Mouse (Mus musculus): ENCODE data around the gene Dlgap4.

Gene Dlgap4

DNA sequence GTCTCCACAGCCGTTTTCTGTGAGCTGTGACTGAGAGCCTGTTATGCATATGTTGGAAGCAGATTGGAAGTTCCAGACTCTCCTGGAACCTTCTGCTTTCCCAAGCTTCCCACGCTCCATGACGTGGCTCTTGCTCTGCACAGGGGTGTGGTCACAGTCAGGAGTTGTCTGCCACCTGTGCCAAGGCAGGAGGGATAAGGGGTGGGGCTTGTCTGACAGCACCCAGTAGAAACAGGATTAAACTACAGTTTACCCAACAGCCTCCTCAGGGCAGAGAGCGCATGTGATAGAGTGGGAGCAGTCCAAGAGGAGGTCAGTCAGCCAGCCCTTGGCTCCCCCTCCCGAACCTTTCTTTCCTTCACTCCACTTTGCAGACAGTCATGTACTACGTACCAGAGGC lies 118.6 kb downstream of the Dlgap4 start:
- DNase-seq (ENCODE audit: extremely low read depth, low read depth, low spot score), result peak; percentile 83

DNA sequence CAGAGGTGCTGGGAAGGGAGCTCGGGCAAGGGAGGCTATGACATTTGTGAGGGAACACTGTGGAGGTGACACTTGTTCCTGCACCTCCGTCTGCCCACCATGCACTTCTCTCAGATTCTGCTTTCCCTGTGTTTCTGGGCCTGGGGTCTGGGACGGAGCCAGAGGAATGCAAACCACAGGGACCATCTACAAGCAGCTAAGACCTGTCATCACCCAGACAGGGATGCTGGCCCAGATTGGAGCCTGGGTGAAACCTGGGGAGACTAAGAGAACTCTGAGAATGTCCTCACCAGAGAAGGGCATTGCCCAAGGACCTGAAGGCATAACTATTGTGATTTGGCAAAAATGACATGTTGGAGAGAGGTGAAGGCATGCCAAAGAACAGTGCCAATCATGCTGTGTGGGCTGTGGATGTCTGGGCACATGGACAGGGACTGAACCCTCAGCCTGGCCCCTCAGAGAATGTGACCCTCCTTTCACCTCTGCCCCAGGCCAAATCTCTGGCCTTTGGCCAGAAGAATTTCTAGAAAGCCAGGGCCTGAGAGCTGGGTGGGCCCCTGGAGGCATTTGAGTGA lies 122.3 kb downstream of the Dlgap4 start:
- no peak for DNase-seq (ENCODE audit: extremely low read depth, low read depth, low spot score)

DNA sequence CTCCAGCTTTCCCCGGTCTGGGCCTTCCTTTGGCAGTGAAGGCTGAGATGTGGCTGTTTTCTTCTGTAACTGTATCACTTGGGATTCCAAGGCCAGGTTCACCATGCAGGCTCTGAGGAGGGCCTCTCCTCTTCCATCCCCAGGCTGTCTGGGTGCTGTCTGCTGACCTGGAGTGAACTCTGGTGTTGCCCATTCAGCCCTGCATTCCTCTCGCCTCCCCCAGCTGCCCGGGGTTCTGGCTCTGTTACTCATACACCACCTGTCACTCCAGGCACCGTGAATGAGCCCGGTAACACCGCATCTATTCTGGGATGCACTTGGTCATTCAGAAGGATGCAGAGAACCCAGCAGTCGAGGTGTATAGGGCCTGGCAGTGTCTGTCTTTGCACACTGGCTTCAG lies 123.3 kb downstream of the Dlgap4 start:
- DNase-seq (ENCODE audit: extremely low read depth, low read depth, low spot score), result no peak

DNA sequence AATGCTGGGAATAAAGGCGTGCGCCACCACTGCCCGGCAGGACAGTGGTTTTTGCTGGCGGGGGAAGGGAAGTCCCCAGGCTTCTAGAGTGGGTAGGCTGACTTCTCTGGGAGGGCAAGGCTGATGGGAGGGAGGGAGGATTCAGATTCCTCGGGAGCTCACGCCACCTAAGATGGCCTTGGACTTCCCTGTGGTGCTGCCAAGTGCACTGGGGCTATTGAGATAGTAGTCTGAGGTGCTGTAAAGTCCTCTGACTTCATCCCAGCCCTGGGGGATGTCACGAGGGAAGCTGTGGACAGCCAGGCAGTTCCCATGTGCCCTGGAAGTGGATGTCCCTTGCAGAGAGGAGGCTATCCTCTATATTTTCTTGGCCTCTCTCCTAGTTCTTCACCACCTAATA lies 124.5 kb downstream of the Dlgap4 start:
- DNase-seq (ENCODE audit: extremely low read depth, low read depth, low spot score), result no peak

DNA sequence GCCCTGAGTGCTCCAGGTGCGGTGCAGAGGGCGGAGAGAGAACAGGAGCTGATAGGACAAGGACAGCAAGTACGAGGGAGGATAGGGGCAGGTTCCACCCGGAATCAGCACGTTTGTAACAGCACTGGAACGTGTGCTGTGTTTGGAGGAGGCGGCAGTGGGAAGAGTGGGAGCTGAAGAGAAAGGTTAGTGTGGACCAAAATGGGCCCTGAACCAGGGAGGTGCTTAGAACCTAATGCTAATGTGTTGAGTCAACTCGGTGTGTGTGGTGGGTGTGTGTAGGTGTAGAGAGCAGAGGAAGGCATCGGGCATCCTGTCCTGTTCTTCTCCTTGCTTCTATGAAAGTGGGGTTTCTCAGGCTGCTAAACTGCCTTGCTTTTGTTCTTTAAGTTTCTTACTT lies 127.8 kb downstream of the Dlgap4 start:
- no peak for DNase-seq (ENCODE audit: extremely low read depth, low read depth, low spot score)

DNA sequence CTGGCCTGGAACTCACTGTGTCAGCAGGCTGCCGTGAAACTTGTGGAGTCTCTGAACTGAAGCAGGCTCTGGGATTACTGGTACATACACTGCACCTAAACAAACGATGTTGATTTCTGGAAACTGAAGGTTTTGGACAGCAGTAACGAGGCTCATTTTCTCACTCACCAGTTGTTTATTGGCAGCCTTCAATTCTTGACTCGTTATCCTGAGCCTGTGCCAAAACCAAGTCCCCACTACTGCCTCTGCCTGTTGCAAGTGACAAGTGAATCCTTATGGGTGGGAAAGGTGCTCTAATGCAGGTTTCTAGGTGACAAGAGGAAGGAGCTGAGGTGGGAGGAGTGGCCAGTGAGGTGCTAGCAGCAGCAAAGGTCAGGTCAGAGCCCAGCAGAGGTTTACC lies 128.5 kb downstream of the Dlgap4 start:
- DNase-seq (ENCODE audit: extremely low read depth, low read depth, low spot score), result no peak

DNA sequence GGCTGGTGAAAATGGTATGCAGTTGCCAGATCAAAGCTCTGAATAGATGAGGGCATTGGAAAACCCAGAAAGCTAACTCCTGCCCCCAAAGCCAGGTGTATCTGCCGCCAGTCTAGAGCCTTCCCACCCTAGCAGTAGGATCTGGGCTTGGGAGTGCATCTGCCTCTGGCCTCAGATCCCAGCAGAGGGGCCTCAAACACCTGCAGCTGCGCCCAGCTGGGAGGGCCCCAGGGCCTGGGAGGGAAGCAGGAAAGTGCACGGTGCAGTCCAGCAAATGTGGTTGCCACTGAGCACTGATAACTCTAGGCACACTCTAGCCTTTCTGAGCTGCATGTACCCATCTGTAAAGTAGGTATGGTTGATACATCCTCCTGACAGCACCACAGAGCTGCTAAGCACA lies 129.7 kb downstream of the Dlgap4 start:
- DNase-seq (ENCODE audit: extremely low read depth, low read depth, low spot score), result no peak

DNA sequence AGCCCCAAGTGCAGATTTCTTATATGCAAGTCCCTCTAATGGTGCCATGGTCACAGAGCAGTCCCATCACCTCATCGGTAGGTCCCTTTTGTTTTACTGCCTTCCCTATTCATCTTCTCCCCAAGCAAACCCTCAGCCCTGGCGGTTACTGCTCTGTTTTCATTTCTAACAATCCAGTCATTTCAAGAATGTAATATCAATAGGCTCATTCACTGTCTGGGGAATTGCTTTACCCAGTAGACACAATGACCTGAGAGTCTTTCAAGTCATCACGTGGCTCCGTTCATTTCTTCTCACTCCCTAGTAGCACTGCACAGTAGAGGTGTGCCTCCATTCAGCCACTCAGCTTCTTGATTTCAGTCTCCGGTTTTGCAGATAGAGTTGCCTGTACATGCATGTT lies 130.9 kb downstream of the Dlgap4 start:
- no peak for DNase-seq (ENCODE audit: extremely low read depth, low read depth, low spot score)

DNA sequence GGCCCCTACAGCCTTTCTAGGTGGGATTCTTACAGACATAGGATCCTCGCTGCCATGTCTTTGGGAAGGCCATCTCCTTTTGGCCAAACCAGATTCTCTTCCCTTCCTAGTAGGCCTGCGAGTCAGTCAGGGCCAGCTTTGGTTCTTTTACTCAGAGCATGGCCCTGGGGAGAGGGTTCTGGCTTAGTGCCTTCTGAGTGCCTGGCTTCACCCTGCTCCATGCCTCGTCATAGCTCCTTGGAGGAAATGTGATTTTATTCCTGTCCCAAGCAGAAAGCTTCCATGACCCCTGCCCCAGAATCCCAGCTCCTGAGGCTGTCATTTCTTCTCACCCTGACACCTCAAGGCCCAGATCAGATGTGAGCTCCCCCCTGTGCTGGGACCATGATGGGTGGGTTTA lies 133.8 kb downstream of the Dlgap4 start:
- no peak for DNase-seq (ENCODE audit: extremely low read depth, low read depth, low spot score)

DNA sequence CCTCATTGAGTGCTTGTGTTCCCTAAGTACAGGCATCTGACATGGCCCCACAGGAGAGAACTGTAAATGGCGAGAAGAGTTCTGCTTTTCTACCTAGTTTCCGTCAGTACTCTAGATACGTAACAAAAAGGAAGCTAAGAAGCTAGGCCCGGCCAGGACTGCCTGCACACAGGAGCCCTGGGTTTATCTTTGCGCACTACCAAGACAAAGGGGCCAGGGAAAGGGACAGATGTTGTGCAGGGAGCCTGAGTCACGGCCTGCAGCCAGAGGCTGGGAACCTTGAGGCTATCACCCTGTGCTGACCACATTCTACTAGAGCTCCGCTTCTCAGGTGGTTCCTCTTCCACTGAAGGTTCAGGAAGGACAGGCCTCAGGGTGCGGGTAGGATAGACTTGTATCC lies 136.2 kb downstream of the Dlgap4 start:
- DNase-seq (ENCODE audit: extremely low read depth, low read depth, low spot score), result no peak

DNA sequence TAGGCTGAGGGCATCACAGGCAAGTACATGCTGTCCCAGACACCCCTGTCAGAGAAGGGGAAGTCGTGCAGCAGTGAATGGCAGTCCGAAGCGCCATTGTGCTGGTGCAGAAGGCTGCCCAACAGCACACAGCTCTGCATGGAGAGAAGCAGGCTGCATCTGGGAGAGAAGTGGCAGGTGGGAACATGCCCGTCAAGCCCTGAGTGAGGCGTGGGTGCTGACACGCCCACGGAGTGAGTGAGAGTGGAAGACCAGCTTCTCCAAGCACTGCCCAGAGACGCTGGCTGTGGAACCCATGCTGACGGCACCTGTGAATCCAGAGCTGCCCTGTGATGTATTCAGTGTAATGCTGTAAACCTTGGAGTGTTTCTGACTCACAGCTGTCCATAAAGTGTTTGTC lies 143.4 kb downstream of the Dlgap4 start:
- no peak for DNase-seq (ENCODE audit: extremely low read depth, low read depth, low spot score)

DNA sequence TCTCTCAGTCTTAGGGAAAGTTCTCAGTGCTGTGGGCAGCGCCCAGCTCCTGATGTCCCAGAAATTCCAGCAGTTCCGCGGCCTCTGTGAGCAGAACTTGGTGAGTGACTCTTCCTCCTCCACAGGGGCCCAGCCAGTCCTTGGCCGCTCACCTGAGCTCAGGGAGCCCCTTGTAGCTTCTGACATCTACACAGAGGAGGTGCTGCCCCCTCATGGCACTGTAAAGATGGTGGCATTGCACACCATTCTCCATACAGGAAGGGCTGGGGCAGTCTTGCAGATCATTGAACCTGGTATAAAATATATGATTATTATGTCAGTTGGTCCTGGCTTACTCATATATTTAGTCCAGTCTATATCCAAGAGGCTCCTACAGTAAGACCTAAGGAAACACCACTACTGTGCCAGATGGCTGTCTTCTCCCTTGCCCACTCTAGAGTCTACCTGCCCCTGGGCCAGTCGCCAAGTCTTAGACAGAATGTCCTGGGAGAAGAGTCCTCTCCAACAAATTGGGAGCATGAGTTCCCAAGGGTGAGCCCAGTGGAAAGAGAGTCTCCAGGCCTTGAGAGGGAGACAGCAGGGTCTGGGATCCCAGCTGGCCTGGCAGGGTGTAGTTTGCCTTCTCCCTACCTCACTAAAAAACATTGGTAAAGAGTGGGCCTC lies 147.5 kb downstream of the Dlgap4 start:
- DNase-seq (ENCODE audit: extremely low read depth, low read depth, low spot score), result no peak

DNA sequence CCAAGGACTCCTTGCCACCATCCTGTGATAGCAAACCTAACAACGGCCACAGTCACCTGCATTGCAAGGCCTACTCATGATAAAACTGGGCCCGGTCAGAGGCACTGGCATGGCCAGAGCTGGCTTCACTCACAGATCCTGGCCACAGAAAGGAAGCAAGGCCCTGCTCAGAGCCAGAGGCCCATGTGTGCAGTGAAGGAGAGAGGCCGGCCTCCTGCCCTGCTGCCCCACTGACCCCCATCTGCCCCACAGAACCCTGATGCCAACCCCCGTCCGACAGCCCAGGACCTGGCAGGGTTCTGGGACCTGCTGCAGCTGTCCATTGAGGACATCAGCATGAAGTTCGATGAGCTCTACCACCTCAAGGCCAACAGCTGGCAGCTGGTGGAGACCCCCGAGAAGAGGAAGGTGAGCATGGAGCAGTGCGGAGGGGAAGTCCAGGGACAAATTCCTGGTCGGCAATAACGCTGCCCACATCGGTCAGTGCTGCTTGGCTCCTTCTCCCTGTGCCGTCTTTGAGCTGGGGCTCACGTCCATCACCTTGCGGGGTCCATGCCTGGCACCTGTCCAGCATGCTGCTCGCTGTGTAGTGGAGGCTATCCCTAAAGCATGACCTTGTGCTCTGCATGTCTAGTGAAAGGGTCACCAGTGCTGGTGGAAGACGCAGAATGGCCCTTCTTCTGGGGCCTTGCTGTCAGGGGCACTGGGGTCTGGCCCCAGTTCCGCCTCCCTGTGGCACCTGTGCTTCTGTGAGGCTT lies 148.2 kb downstream of the Dlgap4 start:
- DNase-seq (ENCODE audit: extremely low read depth, low read depth, low spot score), result no peak

DNA sequence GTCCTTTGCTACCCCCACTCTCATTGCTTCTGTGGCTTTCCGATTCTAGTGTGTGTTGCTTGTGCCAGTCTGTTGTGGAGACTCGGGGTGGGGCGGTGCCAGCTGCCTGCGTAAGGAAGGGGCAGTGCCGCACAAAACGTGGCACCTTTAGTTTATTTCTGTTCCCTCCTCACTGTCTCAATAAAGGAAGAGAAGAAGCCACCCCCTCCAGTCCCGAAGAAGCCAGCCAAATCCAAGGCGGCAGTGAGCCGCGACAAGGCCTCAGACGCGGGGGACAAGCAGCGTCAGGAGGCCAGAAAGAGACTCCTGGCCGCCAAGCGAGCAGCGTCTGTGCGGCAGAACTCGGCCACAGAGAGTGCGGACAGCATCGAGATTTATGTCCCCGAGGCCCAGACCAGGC lies 149.0 kb downstream of the Dlgap4 start:
- no peak for DNase-seq (ENCODE audit: extremely low read depth, low read depth, low spot score)

DNA sequence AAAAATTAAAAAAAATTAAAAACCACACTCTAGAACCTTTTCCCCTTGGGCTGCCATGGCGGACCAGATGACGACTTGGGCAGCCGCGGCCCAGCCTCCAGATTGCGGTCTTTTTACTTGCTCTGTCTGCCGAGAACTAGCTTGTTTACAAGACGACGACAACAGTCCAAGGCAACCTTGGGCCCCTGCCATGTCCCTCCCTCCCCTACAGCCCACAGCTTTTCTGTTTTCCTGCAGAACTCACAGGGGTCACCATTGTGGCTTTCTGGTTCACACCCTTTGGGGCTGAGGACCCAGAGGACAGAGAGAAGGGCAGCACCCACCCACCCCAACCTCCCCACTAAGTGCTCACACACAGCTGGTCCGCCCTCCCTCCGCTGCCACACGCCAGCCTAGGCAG lies 149.6 kb downstream of the Dlgap4 start:
- no peak for DNase-seq (ENCODE audit: extremely low read depth, low read depth, low spot score)

DNA sequence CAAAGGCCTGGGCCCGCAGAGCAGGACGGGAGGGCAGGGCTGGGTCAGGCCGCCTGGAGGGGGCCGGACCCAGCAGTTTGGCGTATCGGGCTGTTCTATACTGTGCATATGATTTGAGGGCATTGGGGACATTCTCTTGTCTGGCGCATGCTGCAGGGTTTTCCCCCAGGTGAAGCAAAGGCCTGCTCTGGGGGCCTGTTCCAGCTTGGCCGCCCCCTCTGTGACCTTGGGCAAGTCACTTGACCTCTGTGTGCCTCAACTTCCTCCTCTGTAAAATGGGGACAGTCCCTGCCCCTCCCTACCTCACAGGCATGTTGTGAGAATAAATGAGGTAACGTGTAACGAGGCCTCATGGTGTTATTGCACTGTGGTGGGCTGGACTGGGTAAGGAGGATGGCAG lies 150.5 kb downstream of the Dlgap4 start:
- no peak for DNase-seq (ENCODE audit: extremely low read depth, low read depth, low spot score)

DNA sequence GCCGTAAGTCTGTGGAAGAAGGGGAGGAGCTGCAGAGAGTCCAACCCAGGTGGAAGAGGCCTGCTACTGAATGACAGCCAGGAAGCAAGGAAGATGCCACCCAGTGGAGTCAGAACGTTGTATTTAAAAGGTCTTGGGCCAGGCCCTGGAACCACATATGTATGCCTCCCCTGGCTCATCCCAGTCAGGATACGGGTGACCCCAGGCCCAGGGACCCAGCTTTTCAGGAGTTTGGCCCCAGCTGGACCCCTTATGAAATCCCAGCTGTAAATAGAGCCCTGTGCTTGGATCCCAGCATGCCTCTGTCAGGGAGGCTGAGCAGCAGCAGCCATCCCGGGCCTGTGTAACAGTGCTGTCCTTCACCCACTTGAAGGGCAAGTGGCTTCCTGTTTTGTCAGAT lies 151.2 kb downstream of the Dlgap4 start:
- DNase-seq (ENCODE audit: extremely low read depth, low read depth, low spot score), result no peak

DNA sequence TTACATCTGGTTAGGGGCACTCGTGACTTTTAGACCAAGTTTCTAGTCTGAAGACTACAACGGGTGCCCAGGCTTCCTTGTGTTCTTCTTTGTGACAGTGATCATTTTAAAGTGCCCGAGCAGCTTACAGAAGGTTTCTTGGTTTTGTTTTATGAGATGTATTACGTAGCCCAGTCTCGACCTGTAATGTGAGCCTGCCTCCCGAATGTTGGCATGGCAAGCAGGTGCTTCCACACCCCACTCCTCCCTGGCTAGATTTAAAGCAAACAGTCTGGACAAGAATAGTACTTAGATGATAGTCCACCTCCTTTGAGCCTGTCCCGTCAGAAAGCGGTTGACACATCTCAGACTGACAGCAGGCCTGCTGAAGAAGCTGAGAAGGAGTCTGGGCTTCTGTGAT lies 152.1 kb downstream of the Dlgap4 start:
- no peak for DNase-seq (ENCODE audit: extremely low read depth, low read depth, low spot score)

DNA sequence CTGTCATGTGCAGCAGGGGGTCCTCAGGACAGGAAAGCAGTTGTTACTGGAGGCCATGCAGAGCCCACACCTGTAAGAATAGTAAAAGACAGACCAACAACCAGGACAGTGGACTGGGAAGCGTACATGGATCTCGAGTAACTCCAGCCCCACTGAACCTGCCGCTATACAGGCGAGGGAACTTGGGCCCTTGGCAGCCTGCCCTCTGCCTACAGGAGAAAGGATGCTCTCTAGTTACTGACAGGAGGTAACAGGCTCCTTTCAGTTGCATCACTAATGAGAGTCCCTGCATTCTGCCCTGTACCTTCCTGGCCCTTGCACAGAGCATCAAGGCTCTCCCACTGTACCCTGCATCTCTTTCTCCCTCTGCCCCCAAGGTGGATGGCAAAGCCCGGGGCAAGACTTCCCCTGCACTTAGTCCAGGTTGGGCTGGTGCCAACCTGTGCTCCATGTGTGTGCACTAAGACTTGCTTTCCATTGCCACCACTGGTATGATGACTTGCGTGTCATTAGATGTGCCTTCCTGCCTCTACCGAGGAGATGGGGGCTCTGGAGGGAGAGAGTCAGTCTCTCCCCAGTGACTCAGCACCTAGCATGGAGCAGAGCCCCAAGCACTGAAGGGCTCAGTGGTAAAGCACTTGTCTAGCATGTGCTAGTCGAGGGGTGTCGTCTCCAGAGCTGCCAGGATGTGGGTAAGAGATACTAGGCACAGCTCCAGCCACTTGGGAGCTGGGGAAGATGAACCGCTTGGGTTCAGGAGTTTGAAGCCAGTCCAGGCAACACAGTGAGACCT lies 152.9 kb downstream of the Dlgap4 start:
- DNase-seq (ENCODE audit: extremely low read depth, low read depth, low spot score), result no peak

DNA sequence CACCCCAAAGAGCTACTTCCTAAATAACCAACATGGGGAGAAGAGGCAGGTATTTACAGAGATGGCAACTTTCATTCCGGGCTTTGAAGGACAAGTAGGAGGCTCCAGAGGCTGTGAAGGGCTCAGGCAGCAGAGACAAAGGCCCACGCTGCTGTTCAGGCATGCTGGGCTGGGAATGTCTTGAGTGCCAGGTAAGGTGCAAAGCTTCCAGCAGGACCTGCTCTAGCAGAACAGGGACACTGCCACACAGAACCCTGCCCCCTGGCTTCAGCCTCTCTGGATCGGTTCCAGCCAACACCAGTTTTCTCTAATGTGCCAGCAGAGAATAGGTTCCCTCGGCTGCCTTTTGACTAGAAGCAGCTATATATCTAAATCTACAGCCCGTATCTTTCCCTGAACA lies 153.6 kb downstream of the Dlgap4 start:
- no peak for DNase-seq (ENCODE audit: extremely low read depth, low read depth, low spot score)

DNA sequence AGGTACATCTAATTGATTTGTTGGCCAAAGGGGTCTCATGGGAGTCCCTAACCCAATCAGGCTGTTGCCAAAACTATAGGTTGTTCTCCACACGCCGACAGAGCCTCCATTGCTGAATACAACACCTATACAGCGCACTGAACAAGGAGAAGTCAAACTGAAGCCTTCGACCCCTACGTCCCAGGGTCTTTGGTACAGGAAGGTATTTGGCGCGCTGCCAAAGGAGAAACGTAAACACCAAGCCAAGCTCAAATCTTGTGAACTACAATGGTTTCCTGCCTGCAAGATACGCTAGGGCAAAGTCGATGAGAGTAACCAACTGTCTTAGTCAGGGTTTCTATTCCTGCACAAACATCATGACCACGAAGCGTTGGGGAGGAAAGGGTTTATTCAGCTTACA lies 155.8 kb downstream of the Dlgap4 start:
- DNase-seq (ENCODE audit: extremely low read depth, low read depth, low spot score), result no peak

DNA sequence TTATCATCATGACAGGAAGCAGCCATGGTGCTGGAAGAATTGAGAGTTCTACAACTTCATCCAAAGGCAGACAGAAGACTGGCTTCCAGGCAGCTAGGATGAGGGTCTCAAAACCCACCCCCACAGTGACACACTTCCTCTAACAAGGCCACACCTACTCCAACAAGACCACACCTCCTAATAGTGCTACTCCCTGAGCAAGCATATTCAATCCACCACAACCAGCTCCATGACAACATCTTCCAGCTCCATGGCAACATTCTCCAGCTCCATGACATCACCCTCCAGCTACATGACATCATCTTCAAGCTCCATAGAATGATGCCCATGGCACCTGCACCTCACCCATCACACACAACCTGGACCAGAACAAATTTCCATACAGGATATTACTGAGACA lies 160.0 kb downstream of the Dlgap4 start:
- no peak for DNase-seq (ENCODE audit: extremely low read depth, low read depth, low spot score)

Data from fat pad, adult 2 months (tissue).